Mouse (Mus musculus): Measurements from ENCODE around the gene Hoxa6. TPM values are rescaled to one million over a fixed set of nuclear protein-coding genes. Genes with fewer than 3 reads are reported as not detected.

Gene Hoxa6
- polyA plus RNA-seq, 1 experiment: not detected

DNA sequence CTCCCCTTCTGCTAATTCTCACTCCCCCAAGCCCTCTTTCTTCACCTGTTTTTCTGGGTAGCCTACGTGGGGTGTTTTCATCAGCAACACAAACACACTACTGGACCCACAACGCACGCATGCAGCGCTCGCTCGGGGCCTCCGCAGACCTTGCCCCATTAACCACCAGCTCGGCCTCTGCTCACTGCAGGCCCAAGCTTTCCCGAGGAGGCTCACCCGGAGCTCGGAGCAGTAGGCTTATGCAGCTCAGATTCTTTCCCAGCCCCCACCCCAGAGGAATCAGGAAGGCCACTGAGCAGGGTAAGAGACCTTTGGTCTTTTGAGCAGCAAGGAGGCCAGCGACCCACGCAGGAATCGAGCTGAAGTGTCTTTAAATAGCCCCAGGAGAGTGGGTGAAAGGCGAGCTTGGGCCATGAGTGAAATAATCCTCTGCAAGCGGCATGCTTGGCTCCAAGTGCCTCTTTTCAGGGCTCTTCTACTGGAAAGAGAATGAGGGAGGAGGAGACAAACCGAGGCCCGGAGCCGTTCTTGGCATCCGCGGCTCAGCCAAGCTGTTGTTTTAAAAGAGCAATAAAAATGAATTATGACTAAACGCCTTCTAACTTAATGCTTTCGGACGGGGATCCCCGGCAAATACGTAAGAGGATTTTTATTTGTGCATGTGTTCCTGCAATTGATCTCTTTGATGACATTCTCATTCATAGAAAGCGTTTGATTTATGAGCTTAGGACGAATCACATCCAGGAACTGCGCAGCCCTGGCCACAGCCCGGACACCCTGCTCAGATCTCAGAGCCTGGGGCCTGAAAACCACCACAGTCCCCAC, 47.8 kb downstream of the Hoxa6 start:
- peak overlapping the region; percentile 59 for H3K4me3 ChIP-seq (ENCODE audit: insufficient read depth, low read length)
- H3K4me1 ChIP-seq (ENCODE audit: control insufficient read depth, insufficient read depth, low read length): peaks cover 25% of the 10 kb centered on the region
- H3K27ac ChIP-seq (ENCODE audit: insufficient read depth, low read depth, low read length): peak overlapping the region; percentile 82
- TF ChIP-seq POLR2A (IDR thresholded peaks at IDR 0.05; ENCODE audit: borderline replicate concordance, low read depth, low read length): no peak

DNA sequence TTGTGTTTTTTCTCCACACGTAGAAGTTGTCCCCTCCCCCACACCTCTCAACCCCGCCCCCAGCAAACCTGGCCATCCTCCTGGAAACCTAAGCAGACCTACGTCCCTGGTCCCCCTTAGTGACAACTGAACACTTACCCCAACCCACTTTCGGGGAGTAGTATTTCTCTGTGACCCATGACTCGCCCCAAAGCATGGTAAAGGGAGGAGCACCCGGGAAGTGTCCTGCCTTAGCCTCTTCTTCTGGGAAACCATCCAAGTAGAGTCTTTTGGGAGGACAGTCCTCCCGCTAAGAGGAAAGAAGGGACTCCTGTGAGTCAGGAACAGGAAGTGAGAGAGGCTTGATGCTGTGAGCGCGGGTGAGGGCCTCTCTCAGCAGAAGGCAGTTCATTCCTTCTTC, 48.5 kb downstream of the Hoxa6 start:
- H3K4me3 ChIP-seq (ENCODE audit: insufficient read depth, low read length): peak overlapping the region; percentile 82
- no peak for TF ChIP-seq POLR2A (IDR thresholded peaks at IDR 0.05; ENCODE audit: borderline replicate concordance, low read depth, low read length)
- TF ChIP-seq CTCF (IDR thresholded peaks at IDR 0.05; ENCODE audit: low read depth, low read length): no peak
- peak overlapping the region; percentile 87 for H3K27ac ChIP-seq (ENCODE audit: insufficient read depth, low read depth, low read length)
- H3K4me1 ChIP-seq (ENCODE audit: control insufficient read depth, insufficient read depth, low read length): peaks cover 25% of the 10 kb centered on the region

GRCm38 (mm10) chr6:52159164-52159761, 49.3 kb downstream of the Hoxa6 start:
- TF ChIP-seq CTCF (IDR thresholded peaks at IDR 0.05; ENCODE audit: low read depth, low read length): no peak
- no peak for TF ChIP-seq POLR2A (IDR thresholded peaks at IDR 0.05; ENCODE audit: borderline replicate concordance, low read depth, low read length)
- Histone ChIP-seq H3K27ac (ENCODE audit: insufficient read depth, low read depth, low read length) (peak overlapping the region; percentile 87), H3K4me1 (ENCODE audit: control insufficient read depth, insufficient read depth, low read length) (peaks cover 25% of the 10 kb centered on the region), H3K4me3 (ENCODE audit: insufficient read depth, low read length) (peak overlapping the region; percentile 82)

DNA sequence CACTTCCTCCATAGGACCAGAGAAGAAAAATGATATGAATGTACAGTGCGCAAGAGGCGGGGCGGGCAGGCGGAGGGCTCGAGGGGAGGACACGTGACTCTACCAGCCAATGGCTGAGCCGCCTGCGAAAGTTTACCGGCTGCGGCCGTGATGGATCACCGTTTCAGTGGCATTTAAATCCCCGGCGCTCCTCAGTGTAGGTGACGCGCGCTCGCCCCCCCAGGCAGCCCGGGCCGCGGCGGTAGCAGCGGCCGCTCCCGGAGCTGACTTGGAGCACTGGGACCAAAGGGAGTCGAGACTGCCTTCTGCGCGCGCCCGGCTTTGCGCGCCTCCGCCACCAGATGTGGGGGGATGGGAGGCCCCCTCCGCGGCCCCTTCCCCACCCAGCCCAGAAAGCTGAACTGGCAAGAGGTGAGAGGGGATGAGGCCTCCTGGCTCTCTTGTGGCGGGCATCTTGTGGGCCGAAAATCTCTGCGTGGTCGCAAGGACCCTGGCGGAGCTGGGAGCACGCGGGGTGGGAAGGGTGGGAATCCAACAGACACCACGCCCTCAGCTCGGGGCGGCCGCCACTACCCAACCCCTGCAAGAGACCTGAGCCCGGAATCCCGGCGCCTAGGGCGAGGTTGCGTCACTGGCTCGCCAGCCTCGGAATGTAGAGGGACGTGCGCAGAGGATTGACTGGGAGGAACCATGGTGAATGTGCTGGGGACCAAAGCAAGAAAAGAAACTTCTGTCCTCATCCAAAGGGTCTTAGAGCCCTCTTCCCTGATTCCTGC, 50.1 kb downstream of the Hoxa6 start, which contains the start of gene Hoxa1:
Gene Hoxa1 (minus strand): TSS at position 42 of the 776 bp plus-strand sequence.
- Histone ChIP-seq H3K4me1 (ENCODE audit: control insufficient read depth, insufficient read depth, low read length) (peaks cover 25% of the 10 kb centered on the region), H3K4me3 (ENCODE audit: insufficient read depth, low read length) (peak within 1 kb of the TSS; percentile 82), H3K27ac (ENCODE audit: insufficient read depth, low read depth, low read length) (peak within 1 kb of the TSS; percentile 87)
- TF ChIP-seq CTCF (IDR thresholded peaks at IDR 0.05; ENCODE audit: low read depth, low read length): no peak
- no peak for TF ChIP-seq POLR2A (IDR thresholded peaks at IDR 0.05; ENCODE audit: borderline replicate concordance, low read depth, low read length)

- TF ChIP-seq POLR2A (IDR thresholded peaks at IDR 0.05; ENCODE audit: borderline replicate concordance, low read depth, low read length) (no peak), CTCF (IDR thresholded peaks at IDR 0.05; ENCODE audit: low read depth, low read length) (no peak)
- peaks cover 25% of the 10 kb centered on the region for H3K4me1 ChIP-seq (ENCODE audit: control insufficient read depth, insufficient read depth, low read length)
- H3K27ac ChIP-seq (ENCODE audit: insufficient read depth, low read depth, low read length): no peak overlapping the region
- peak overlapping the region; percentile 82 for H3K4me3 ChIP-seq (ENCODE audit: insufficient read depth, low read length)
Observed at GRCm38 (mm10) chr6:52157466-52158275, 50.9 kb downstream of the Hoxa6 start.

- H3K27ac ChIP-seq (ENCODE audit: insufficient read depth, low read depth, low read length): no peak overlapping the region
- H3K4me3 ChIP-seq (ENCODE audit: insufficient read depth, low read length): no peak overlapping the region
- TF ChIP-seq CTCF (IDR thresholded peaks at IDR 0.05; ENCODE audit: low read depth, low read length) (no peak), POLR2A (IDR thresholded peaks at IDR 0.05; ENCODE audit: borderline replicate concordance, low read depth, low read length) (no peak)
- H3K4me1 ChIP-seq (ENCODE audit: control insufficient read depth, insufficient read depth, low read length): peaks cover 25% of the 10 kb centered on the region
Observed at GRCm38 (mm10) chr6:52156551-52157200, 51.8 kb downstream of the Hoxa6 start.

Other genes with a start within 250 kb of the Hoxa6 start
- gene Skap2, start 196.2 kb downstream of the Hoxa6 start, polyA plus RNA-seq (2012; ENCODE audit: insufficient read depth, insufficient read length, missing spikeins): 253 and 257 TPM in 2 replicates
- 1.1 and 2.2 TPM in 2 replicates for gene Hoxa1, start 50.4 kb downstream of the Hoxa6 start, polyA plus RNA-seq (2012; ENCODE audit: insufficient read depth, insufficient read length, missing spikeins)
- not detected in 2 replicates for gene Hoxa2, start 43.9 kb downstream of the Hoxa6 start, polyA plus RNA-seq (2012; ENCODE audit: insufficient read depth, insufficient read length, missing spikeins)
- gene 5730596B20Rik, start 31.2 kb downstream of the Hoxa6 start, polyA plus RNA-seq (2012; ENCODE audit: insufficient read depth, insufficient read length, missing spikeins): not detected in 2 replicates
- 1.0 and 1.2 TPM in 2 replicates for gene Hoxa4, start 17.0 kb downstream of the Hoxa6 start, polyA plus RNA-seq (2012; ENCODE audit: insufficient read depth, insufficient read length, missing spikeins)
- not detected in 2 replicates for gene Hoxa5, start 4.1 kb downstream of the Hoxa6 start, polyA plus RNA-seq (2012; ENCODE audit: insufficient read depth, insufficient read length, missing spikeins)
- gene Hoxa3, start 4.6 kb upstream of the Hoxa6 start, polyA plus RNA-seq (2012; ENCODE audit: insufficient read depth, insufficient read length, missing spikeins): not detected in 2 replicates
- gene Gm28308, start 4.6 kb upstream of the Hoxa6 start, polyA plus RNA-seq (2012; ENCODE audit: insufficient read depth, insufficient read length, missing spikeins): not detected in 2 replicates
- gene Hoxa7, start 13.1 kb upstream of the Hoxa6 start, polyA plus RNA-seq (2012; ENCODE audit: insufficient read depth, insufficient read length, missing spikeins): not detected in 2 replicates
- gene Hoxa9, start 22.4 kb upstream of the Hoxa6 start, polyA plus RNA-seq (2012; ENCODE audit: insufficient read depth, insufficient read length, missing spikeins): not detected in 2 replicates
- gene Hoxa10, start 32.1 kb upstream of the Hoxa6 start, polyA plus RNA-seq (2012; ENCODE audit: insufficient read depth, insufficient read length, missing spikeins): 0.54 TPM in 1 of 2 replicates, not detected in the other
- 0.25 TPM in 1 of 2 replicates, not detected in the other for gene Hoxa11, start 37.1 kb upstream of the Hoxa6 start, polyA plus RNA-seq (2012; ENCODE audit: insufficient read depth, insufficient read length, missing spikeins)
- gene Hoxa13, start 52.2 kb upstream of the Hoxa6 start, polyA plus RNA-seq (2012; ENCODE audit: insufficient read depth, insufficient read length, missing spikeins): not detected in 2 replicates
- gene Evx1, start 104.8 kb upstream of the Hoxa6 start, polyA plus RNA-seq (2012; ENCODE audit: insufficient read depth, insufficient read length, missing spikeins): not detected in 2 replicates

All from bone marrow macrophage, adult 2 months (primary cell).